Mouse (Mus musculus) heart, embryonic 12.5 days (tissue): Measurements from ENCODE around the gene Cdk4. TPM values are rescaled to one million over a fixed set of nuclear protein-coding genes. Genes with fewer than 3 reads are reported as not detected.

Source experiments
- ATAC-seq: fragments of 200-750 bp; cut with Nextera tagmentation; 2 replicates; pipeline ENCODE4 v1.8.0; 2017; ENCODE audit warnings: moderate TSS enrichment, moderate library complexity; ENCODE audit not compliant: insufficient number of reproducible peaks, low FRiP score
- H3K27ac ChIP-seq: fragments of 300-500 bp; sonication (generic); 2 replicates; pipeline ENCODE4 v1.5.1; 2016; ENCODE audit warnings: mild to moderate bottlenecking, moderate library complexity; ENCODE audit not compliant: poor library complexity, severe bottlenecking
- H3K27me3 ChIP-seq: fragments of 300-500 bp; sonication (generic); replicated peaks from 2 replicates; pipeline ENCODE4 v1.6.1; 2016; ENCODE audit warnings: mild to moderate bottlenecking, moderate library complexity
- H3K36me3 ChIP-seq: fragments of 300-500 bp; sonication (generic); 2 replicates; pipeline ENCODE4 v1.6.1; 2016; ENCODE audit warnings: mild to moderate bottlenecking, moderate library complexity
- H3K4me1 ChIP-seq: fragments of 300-500 bp; sonication (generic); replicated peaks from 2 replicates; pipeline ENCODE4 v1.6.1; 2016; ENCODE audit warnings: mild to moderate bottlenecking
- H3K4me2 ChIP-seq: fragments of 300-500 bp; sonication (generic); 2 replicates; pipeline ENCODE4 v1.6.1; 2016; ENCODE audit warnings: mild to moderate bottlenecking, moderate library complexity
- H3K4me3 ChIP-seq: fragments of 300-500 bp; sonication (generic); 2 replicates; pipeline ENCODE4 v1.5.1; 2016; ENCODE audit warnings: mild to moderate bottlenecking
- H3K9ac ChIP-seq: fragments of 300-500 bp; sonication (generic); 2 replicates; pipeline ENCODE4 v1.6.1; 2016; ENCODE audit warnings: mild to moderate bottlenecking, moderate library complexity
- H3K9me3 ChIP-seq: fragments of 300-500 bp; sonication (generic); replicated peaks from 2 replicates; pipeline ENCODE4 v1.6.1; 2016; ENCODE audit warnings: mild to moderate bottlenecking, moderate library complexity
- WGBS: fragments of 180-500 bp; shearing (Covaris S2); methylation state at CpG from one replicate; pipeline ENCODE4 v1.1.7; 2016; 5-methylcytosine and 5-hydroxymethylcytosine counted together
- polyA plus RNA-seq: library from polyadenylated mRNA; unstranded; fragments of >200 nt; fragmentation: Nextera tagmentation; extraction: Ambion mirVana; gene quantifications from 2 replicates; pipeline ENCODE4 v1.2.1, GENCODE M21; 2016

Gene Cdk4
- polyA plus RNA-seq, 1 experiment from 2014 or later = 1,080 TPM

GRCm38 (mm10) chr10:127085633-127086032 lies 22.3 kb downstream of the Cdk4 start:
- Histone ChIP-seq H3K27ac (no peak overlapping the region), H3K9ac (no peak overlapping the region), H3K4me1 (peaks cover 12% of the 10 kb centered on the region), H3K4me2 (no peak overlapping the region), H3K27me3 (peaks cover 93% of the 10 kb centered on the region), H3K4me3 (no peak overlapping the region), H3K9me3 (no peaks in the 10 kb centered on the region), H3K36me3 (no peaks in the 10 kb centered on the region)
- WGBS = 61% methylated on average over 6 of the region's 6 CpGs
- no peak for ATAC-seq

GRCm38 (mm10) chr10:127090560-127091411 lies 27.5 kb downstream of the Cdk4 start:
- Histone ChIP-seq H3K4me3 (peak overlapping the region; percentile 27), H3K4me2 (peak overlapping the region; percentile 26), H3K36me3 (peaks cover 4% of the 10 kb centered on the region; the same call in 1 of the 2 replicates), H3K4me1 (peaks cover 21% of the 10 kb centered on the region), H3K27ac (no peak overlapping the region), H3K9ac (no peak overlapping the region), H3K27me3 (peaks cover 77% of the 10 kb centered on the region), H3K9me3 (no peaks in the 10 kb centered on the region)
- ATAC-seq = no peak
- 11% methylated on average over 57 of the region's 57 CpGs for WGBS

GRCm38 (mm10) chr10:127091507-127092396 lies 28.4 kb downstream of the Cdk4 start:
- peak overlapping the region; percentile 26 for H3K4me2 ChIP-seq
- H3K4me3 ChIP-seq = peak overlapping the region; percentile 27
- 9% methylated on average over 42 of the region's 51 CpGs for whole genome bisulfite sequencing
- H3K36me3 ChIP-seq = peaks cover 13% of the 10 kb centered on the region
- H3K9ac ChIP-seq = no peak overlapping the region
- peaks cover 21% of the 10 kb centered on the region for H3K4me1 ChIP-seq
- ATAC-seq = no peak
- peaks cover 72% of the 10 kb centered on the region for H3K27me3 ChIP-seq
- no peak overlapping the region for H3K27ac ChIP-seq
- H3K9me3 ChIP-seq = no peaks in the 10 kb centered on the region

GRCm38 (mm10) chr10:127092742-127093141 lies 29.4 kb downstream of the Cdk4 start:
- Histone ChIP-seq H3K27me3 (peaks cover 64% of the 10 kb centered on the region), H3K36me3 (peaks cover 23% of the 10 kb centered on the region), H3K4me2 (no peak overlapping the region), H3K9ac (no peak overlapping the region), H3K4me1 (peaks cover 21% of the 10 kb centered on the region), H3K9me3 (no peaks in the 10 kb centered on the region), H3K27ac (no peak overlapping the region), H3K4me3 (no peak overlapping the region)
- ATAC-seq = no peak
- WGBS = 43% methylated on average over 4 of the region's 4 CpGs

- H3K4me3 ChIP-seq = no peak overlapping the region
- 40% methylated on average over 7 of the region's 7 CpGs for WGBS
- H3K27me3 ChIP-seq = peaks cover 49% of the 10 kb centered on the region
- H3K4me2 ChIP-seq = no peak overlapping the region; the same call in 1 of the 2 replicates
- H3K4me1 ChIP-seq = peaks cover 21% of the 10 kb centered on the region
- peaks cover 40% of the 10 kb centered on the region for H3K36me3 ChIP-seq
- H3K9me3 ChIP-seq = no peaks in the 10 kb centered on the region
- no peak for ATAC-seq
- H3K27ac ChIP-seq = no peak overlapping the region
- H3K9ac ChIP-seq = peak overlapping the region; percentile 20; the same call in 1 of the 2 replicates
Observed at GRCm38 (mm10) chr10:127094382-127094802, 31.1 kb downstream of the Cdk4 start.

GRCm38 (mm10) chr10:127098514-127098913 lies 35.2 kb downstream of the Cdk4 start:
- ATAC-seq = no peak
- Histone ChIP-seq H3K9ac (no peak overlapping the region), H3K4me2 (no peak overlapping the region), H3K4me1 (peaks cover 11% of the 10 kb centered on the region), H3K36me3 (peaks cover 46% of the 10 kb centered on the region), H3K9me3 (no peaks in the 10 kb centered on the region), H3K27me3 (peaks cover 8% of the 10 kb centered on the region), H3K27ac (no peak overlapping the region), H3K4me3 (no peak overlapping the region)
- WGBS = 75% methylated on average over 20 of the region's 20 CpGs

GRCm38 (mm10) chr10:127099191-127099590 lies 35.9 kb downstream of the Cdk4 start:
- no peak overlapping the region for H3K4me2 ChIP-seq
- peaks cover 46% of the 10 kb centered on the region for H3K36me3 ChIP-seq
- peaks cover 10% of the 10 kb centered on the region for H3K4me1 ChIP-seq
- H3K9ac ChIP-seq = no peak overlapping the region
- H3K27me3 ChIP-seq = 0 out of 2 replicates have a peak, but pooled peaks cover 2% of the 10 kb centered on the region
- no peak overlapping the region for H3K27ac ChIP-seq
- 85% methylated on average over 10 of the region's 10 CpGs for WGBS
- H3K9me3 ChIP-seq = no peaks in the 10 kb centered on the region
- H3K4me3 ChIP-seq = no peak overlapping the region
- ATAC-seq = no peak

GRCm38 (mm10) chr10:127099868-127100267 lies 36.5 kb downstream of the Cdk4 start:
- Histone ChIP-seq H3K9me3 (no peaks in the 10 kb centered on the region), H3K4me3 (no peak overlapping the region), H3K27me3 (0 out of 2 replicates have a peak, but pooled peaks cover 2% of the 10 kb centered on the region), H3K9ac (no peak overlapping the region), H3K4me2 (no peak overlapping the region), H3K4me1 (peaks cover 3% of the 10 kb centered on the region), H3K27ac (no peak overlapping the region), H3K36me3 (peaks cover 47% of the 10 kb centered on the region)
- WGBS = 82% methylated on average over 15 of the region's 15 CpGs
- no peak for ATAC-seq

GRCm38 (mm10) chr10:127100414-127100813 lies 37.1 kb downstream of the Cdk4 start:
- no peak overlapping the region for H3K4me2 ChIP-seq
- no peak overlapping the region for H3K4me3 ChIP-seq
- 73% methylated on average over 8 of the region's 8 CpGs for WGBS
- no peaks in the 10 kb centered on the region for H3K4me1 ChIP-seq
- peaks cover 46% of the 10 kb centered on the region for H3K36me3 ChIP-seq
- no peaks in the 10 kb centered on the region for H3K9me3 ChIP-seq
- ATAC-seq = no peak
- 0 out of 2 replicates have a peak, but pooled peaks cover 2% of the 10 kb centered on the region for H3K27me3 ChIP-seq
- H3K27ac ChIP-seq = no peak overlapping the region
- no peak overlapping the region for H3K9ac ChIP-seq

- Histone ChIP-seq H3K4me2 (no peak overlapping the region), H3K36me3 (peaks cover 45% of the 10 kb centered on the region)
- 80% methylated on average over 6 of the region's 6 CpGs for WGBS
Observed at GRCm38 (mm10) chr10:127101151-127101550, 37.8 kb downstream of the Cdk4 start.

GRCm38 (mm10) chr10:127103631-127104030 lies 40.3 kb downstream of the Cdk4 start:
- Histone ChIP-seq H3K4me3 (no peak overlapping the region), H3K27me3 (no peaks in the 10 kb centered on the region), H3K4me1 (no peaks in the 10 kb centered on the region), H3K36me3 (peaks cover 20% of the 10 kb centered on the region), H3K9ac (no peak overlapping the region), H3K27ac (no peak overlapping the region), H3K4me2 (no peak overlapping the region), H3K9me3 (no peaks in the 10 kb centered on the region)
- WGBS = 60% methylated on average over 7 of the region's 7 CpGs
- ATAC-seq = no peak

More at GRCm38 (mm10) chr10:127101151-127101550, 37.8 kb downstream of the Cdk4 start:
- Histone ChIP-seq H3K27me3 (0 out of 2 replicates have a peak, but pooled peaks cover 2% of the 10 kb centered on the region), H3K4me1 (no peaks in the 10 kb centered on the region), H3K9me3 (no peaks in the 10 kb centered on the region), H3K9ac (no peak overlapping the region), H3K4me3 (no peak overlapping the region), H3K27ac (no peak overlapping the region)
- ATAC-seq = no peak
